Mouse (Mus musculus) T-helper 1 cell (primary cell): ENCODE measurements around the gene Actl11.

Source experiments
- in situ Hi-C: fragments of 300-600 bp; cut with MboI, MseI; formaldehyde crosslinking; loops from one replicate; pipeline ENCODE4 v1.15.1; 2025; ENCODE audit warnings: high pct_unique_total_duplicates

Actl11 gene

GRCm38 (mm10) chr9:107928169-107928568 is at the start of gene Actl11:
TSS of gene Actl11 (plus strand) at chr9:107928469.
- in situ Hi-C loops: no loop called here

DNA sequence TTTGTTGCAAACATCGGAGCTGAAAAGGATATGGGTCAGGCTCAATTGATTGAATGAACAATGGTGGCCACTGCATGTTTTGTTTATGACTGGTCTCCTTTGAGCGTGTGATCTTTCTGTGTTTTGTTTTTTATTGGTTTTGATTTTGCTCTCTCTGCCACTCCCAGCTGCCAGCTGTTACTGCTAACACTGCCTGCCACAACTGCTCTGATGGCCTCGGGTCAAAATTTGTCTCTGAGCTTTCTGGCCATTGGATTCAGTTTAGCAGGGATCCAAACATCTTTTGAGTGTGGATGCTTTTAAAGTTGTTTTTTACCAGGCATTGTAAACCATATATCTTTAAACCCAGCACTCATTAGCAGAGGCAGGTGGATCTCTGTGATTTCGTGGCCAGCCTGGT is 47.9 kb upstream of the Actl11 start:
- in situ Hi-C loops: no loop called here

DNA sequence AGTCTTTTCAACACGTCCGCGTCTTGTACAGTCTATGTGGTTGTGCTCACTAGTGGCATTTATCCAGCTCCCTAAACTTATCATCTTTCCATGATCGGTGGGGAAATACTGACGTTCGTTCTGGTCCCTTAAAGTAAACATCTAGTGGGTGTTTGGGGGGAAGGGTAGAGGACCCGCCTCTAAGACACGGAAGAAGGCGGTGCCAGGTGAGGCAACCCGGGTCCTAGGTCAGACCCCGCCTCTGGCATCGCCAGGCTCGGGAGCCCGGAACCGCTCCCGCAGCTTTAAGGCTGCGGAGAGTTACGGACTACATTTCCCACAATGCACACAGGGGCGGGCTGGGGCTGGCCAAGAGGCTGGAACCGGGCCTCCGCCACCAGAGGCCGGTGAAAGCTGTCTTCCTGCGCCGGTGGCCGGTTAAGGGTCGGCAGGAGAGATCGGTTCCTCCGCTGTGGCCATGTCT is 40.4 kb upstream of the Actl11 start, which contains the start of gene Mon1a:
Mon1a (plus strand) TSS at position 348 of the 463 bp plus-strand sequence.
- in situ Hi-C loops: no loop called here

DNA sequence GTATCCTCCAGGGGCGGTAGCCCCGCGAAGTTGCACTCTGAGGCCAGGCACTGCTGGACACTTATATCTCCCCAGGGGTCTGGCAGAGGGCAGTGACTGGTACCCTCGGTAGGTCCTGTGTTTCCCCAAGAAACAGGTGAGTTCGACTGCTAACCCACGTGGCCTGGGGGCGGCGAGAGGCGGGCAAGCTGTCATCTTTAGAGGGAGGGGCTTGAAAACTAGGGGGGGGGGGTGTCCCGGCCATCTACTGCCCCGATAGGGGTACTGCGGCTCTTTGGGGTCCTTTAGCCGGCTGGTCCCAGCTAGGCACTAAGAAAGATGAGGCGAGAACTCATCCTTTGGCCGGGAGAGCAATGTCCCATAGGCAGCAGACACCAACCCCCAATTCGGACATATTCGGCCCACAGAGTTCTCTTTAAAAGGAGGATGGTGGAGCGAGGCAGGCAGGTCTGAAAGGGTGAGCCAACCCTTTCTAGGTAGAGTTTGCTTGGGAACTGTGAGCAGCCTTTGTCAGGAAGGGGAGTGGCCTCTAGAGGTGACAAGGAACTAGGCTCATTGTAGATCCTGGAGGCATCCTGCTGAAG is 39.9 kb upstream of the Actl11 start:
- in situ Hi-C loops: no loop called here

DNA sequence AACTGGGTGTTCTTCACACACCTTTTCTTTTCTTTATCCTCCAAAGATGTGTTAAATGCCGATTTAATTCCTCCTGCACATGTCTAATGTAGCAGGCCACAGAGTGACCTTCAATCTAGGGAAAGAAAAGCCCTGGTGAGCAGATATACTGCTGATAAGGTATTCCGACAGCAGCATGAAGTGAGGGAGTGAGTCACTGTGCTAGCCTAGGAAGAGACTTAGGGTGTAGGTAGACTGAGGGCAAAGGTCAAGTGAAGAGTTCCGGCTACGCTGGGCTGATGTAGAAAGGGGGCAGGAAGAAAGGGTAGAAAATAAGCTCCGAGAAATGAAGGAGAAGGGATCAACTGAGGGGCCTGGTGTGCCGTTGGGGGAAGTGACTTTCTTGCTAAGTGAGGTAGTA is 38.0 kb upstream of the Actl11 start:
- in situ Hi-C loops: no loop called here

DNA sequence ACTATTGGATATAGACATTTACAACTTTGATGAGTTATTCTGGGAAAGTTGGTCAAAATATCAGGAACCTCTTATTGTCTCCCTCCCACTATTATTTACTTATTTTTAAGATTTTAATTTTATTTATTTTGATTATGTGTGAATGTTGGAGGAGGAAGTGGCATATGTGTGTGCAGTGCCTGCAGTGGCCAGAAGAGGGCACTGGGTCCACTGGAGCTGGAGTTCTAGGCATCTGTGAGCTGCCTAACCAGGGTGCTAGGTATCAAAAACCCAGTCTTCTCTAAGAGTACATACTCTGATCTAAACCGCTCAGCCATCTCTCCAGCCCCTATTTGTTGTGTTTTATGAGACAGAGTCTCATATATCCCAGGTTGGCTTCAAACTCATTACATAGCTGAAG is 37.2 kb upstream of the Actl11 start:
- in situ Hi-C loops: no loop called here

DNA sequence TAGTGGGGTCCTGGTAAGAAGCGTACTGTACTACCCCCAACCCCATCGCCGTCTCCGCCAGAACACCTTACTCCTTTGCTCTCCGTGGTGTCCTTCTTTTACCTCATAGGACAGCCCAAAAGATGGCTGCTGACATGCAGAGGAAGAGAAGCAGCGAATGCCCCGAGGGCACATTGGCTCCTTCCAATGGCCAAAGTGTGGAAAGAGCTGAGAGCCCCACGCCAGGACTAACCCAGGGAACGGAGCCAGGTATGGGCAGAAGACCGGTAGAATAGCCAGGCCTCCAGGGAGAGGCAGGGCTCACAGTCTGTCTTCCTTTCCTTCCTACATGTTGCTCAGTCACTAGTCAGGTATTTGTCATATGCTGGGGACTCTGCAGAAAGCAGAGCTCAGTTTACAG is 29.7 kb upstream of the Actl11 start:
- in situ Hi-C loops: no loop called here

DNA sequence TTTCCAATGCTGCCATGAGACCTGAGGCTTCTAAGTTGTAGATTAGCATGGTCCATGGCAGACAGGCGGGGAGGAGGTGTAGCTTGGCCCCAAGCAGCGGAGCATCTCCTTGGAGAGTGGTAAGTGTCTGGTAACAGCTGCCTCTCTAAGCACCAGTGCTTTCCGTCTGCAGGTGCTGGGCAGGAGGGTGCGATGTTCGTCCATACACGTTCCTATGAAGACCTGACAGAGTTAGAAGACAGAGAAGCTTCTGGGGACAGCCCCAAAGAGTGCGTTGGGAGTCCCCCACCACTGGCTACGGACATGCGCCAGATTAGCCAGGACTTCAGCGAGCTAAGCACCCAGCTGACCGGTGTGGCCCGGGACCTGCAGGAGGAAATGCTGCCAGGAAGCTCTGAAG is 28.4 kb upstream of the Actl11 start:
- in situ Hi-C loops: no loop called here

DNA sequence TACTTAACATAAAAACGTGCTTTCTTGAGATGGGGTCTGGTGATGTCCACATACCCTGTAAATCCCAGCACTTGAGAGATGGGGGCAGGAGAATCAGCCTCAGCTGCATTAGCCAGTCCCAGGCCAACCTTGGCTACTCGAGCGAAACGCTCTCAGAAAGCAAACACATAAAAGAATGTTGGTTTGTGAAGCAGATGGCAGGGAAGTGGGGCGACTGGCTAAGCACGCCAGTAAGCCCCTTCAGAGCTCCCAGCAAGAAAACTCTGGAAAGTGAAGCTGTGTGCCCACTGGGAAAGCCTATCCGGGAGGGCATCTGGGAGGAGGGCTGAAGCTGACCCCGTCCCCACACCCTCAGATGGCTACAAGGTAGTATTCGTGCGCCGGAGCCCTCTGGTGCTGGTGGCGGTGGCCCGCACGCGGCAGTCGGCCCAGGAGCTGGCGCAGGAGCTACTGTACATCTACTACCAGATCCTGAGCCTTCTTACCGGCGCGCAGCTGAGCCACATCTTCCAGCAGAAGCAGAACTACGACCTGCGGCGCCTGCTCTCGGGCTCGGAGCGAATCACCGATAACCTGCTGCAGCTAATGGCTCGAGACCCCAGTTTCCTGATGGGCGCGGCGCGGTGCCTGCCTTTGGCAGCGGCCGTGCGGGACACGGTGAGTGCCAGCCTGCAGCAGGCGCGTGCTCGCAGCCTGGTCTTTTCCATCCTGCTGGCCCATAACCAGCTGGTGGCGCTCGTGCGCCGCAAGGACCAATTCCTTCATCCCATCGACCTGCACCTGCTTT is 27.2 kb upstream of the Actl11 start:
- in situ Hi-C loops: no loop called here

- in situ Hi-C loops: no loop called here
Measured at GRCm38 (mm10) chr9:107901627-107901914, 26.7 kb upstream of the Actl11 start.

- in situ Hi-C loops: no loop called here
Measured at GRCm38 (mm10) chr9:107904726-107905125, 23.5 kb upstream of the Actl11 start.

DNA sequence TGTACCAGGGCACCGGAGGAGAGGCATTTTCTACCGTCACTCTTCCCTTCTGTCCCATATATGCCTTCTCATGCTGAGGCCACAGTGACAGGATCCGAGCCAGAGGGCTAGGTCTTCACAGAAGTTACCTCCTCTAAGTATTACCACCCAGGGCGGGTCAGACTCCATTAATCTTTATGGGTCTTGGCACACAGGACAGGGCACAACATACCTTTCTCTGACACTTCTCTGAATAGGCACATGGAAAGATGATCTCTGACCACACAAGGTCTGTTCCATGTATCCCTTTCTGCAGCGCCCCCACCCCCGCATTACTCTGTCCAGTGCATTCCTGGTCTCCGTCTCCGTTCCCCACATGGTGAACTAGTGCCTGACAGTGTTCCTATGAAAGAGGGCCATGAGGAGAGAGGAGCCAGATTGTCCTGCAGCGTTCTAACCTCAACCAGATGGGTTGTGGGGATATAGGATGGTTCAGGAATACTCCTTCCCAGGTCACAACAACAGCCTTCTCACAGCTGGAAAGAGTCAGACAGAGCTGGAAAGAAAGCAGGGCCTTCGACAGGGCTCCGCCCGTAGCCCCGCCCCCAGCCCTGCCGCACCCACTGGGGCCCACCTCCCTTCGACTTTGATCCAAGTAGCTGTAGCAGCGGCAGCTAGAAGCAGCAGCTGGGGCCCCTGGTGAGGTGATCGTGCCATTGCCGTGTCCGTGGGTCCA is 21.9 kb upstream of the Actl11 start, which contains the start of gene Mst1r:
Mst1r (plus strand) TSS at position 622 of the 715 bp plus-strand sequence.
- in situ Hi-C loops: no loop called here

DNA sequence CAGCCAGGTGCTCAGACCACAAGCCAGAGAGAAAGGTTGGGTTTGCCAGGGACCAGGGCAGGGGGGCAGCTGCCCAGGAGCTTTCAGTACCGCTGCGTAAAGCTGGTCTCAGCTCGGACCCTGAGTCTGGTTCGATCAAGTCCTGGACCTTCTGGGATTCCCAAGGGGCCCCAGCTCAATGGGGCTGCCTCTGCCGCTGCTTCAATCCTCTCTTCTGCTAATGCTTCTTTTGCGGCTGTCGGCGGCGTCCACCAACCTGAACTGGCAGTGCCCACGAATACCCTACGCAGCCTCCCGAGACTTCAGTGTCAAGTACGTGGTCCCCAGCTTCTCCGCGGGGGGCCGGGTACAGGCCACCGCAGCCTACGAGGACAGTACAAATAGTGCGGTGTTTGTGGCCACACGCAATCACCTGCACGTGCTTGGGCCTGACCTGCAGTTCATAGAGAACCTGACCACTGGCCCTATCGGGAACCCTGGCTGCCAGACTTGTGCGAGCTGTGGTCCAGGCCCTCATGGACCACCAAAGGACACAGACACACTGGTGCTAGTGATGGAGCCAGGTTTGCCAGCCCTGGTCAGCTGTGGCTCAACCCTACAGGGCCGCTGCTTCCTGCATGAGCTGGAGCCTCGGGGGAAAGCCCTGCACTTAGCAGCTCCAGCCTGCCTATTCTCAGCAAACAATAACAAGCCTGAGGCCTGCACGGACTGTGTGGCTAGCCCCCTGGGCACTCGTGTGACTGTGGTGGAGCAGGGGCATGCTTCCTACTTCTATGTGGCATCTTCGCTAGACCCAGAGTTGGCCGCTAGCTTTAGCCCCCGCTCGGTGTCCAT is 21.1 kb upstream of the Actl11 start:
- in situ Hi-C loops: no loop called here

- in situ Hi-C loops: no loop called here
Measured at GRCm38 (mm10) chr9:107907801-107908120, 20.5 kb upstream of the Actl11 start.

DNA sequence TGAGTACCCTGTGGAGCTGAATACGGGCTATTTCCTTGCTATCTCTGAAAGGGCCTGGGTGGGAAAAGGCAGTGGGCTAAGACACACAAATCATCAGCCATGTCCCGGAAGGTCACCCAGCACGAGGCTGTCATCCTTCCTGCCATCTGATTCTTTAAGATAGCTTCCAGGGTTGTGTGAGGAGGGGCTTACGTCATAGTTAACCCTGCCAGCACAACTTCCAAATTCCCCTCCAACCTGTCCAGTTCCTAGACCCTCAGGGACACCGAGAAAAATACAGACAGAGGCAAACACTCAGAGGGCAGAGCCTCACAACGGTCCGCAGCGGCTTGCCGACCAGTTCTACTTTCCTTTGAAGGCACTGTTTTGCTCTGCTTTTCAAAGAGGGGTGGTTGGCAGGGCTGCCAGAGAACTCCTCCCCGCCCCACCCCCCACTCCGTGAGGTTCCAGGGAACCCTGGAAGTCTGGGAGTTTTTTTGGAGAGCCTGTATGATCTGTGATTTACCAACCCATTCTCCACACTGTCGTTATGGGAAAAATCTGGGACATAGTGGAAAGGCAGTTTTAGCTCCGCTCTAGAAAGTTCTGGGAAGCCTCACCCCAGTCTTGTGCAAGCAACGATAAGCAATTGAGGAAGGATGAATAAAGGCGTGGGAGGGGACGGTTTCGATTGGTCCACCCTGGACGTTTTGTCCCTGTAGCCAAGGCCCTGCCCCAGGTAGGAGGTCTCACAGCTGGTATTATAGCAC is 19.7 kb upstream of the Actl11 start:
- in situ Hi-C loops: no loop called here

- in situ Hi-C loops: loop anchor here (5.0 kb wide), 1 partner anchor 157 kb away; no protein-coding TSS in a partner anchor
Measured at GRCm38 (mm10) chr9:107910025-107910769, 18.1 kb upstream of the Actl11 start.

GRCm38 (mm10) chr9:107914764-107915420 is 13.4 kb upstream of the Actl11 start:
- in situ Hi-C loops: loop anchor here (5.0 kb wide), 1 partner anchor 152 kb away; no protein-coding TSS in a partner anchor

- in situ Hi-C loops: no loop called here
Measured at GRCm38 (mm10) chr9:107917895-107918608, 10.2 kb upstream of the Actl11 start.

DNA sequence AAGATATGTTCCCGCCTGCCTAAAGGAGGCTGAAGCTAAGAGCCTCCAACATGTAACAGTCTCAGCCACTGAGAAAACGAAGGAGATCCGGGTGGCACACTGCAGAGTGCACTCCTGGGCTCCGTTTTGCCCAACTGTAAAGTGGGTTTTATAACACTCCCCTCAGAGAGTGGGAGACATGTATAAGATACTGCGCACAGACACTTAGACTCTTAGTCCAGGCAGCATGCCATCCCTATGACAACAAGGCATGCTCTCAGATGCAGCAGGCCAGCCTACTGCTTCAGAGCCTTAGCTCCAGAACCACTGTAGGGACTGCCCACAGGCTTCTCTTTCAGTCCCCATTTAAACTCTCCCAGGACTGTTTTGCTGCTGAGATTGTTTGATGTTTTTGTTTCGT is 9.4 kb upstream of the Actl11 start:
- in situ Hi-C loops: no loop called here
